Mouse (Mus musculus) kidney, postnatal 0 days (tissue): ENCODE results near the gene Jtb. TPM values are rescaled to one million over a fixed set of nuclear protein-coding genes. Genes with fewer than 3 reads are reported as not detected.

Source experiments
- ATAC-seq: fragments of 200-750 bp; cut with Nextera tagmentation; replicated peaks from 2 replicates; pipeline ENCODE4 v1.8.0; 2017; ENCODE audit warnings: low read depth, moderate number of reproducible peaks, moderate TSS enrichment, moderate library complexity; ENCODE audit not compliant: low FRiP score
- DNase-seq: peaks from one replicate; pipeline ENCODE4 v3.0.0-alpha.2; 2016; ENCODE audit warnings: low spot score
- H3K27ac ChIP-seq: fragments of 300-500 bp; sonication (generic); 2 replicates; pipeline ENCODE4 v1.5.1; 2014; ENCODE audit warnings: mild to moderate bottlenecking
- H3K27me3 ChIP-seq: fragments of 300-500 bp; sonication (generic); 2 replicates; pipeline ENCODE4 v1.6.1; 2014; ENCODE audit warnings: low read length, mixed read lengths; ENCODE audit not compliant: insufficient read depth
- H3K36me3 ChIP-seq: fragments of 300-500 bp; sonication (generic); 2 replicates; pipeline ENCODE4 v1.6.1; 2014; ENCODE audit warnings: low read length, mixed read lengths; ENCODE audit not compliant: insufficient read depth
- H3K4me1 ChIP-seq: fragments of 300-500 bp; sonication (generic); replicated peaks from 2 replicates; pipeline ENCODE4 v1.6.1; 2014; ENCODE audit warnings: antibody characterized with exemption, low read length, mixed read lengths; ENCODE audit not compliant: insufficient read depth
- H3K4me2 ChIP-seq: fragments of 300-500 bp; sonication (generic); 2 replicates; pipeline ENCODE4 v1.6.1; 2014; ENCODE audit warnings: mild to moderate bottlenecking, low read length, moderate library complexity, mixed read lengths
- H3K4me3 ChIP-seq: fragments of 300-500 bp; sonication (generic); replicated peaks from 2 replicates; pipeline ENCODE4 v1.5.1; 2014; ENCODE audit warnings: low read depth, low read length
- H3K9ac ChIP-seq: fragments of 300-500 bp; sonication (generic); 2 replicates; pipeline ENCODE4 v1.6.1; 2014; ENCODE audit warnings: low read depth, low read length
- H3K9me3 ChIP-seq: fragments of 300-500 bp; sonication (generic); replicated peaks from 2 replicates; pipeline ENCODE4 v1.6.1; 2016; ENCODE audit warnings: low read length, inconsistent platforms, mixed read lengths
- CTCF ChIP-seq: IDR thresholded peaks from 2 replicates; pipeline ENCODE4 v1.5.1; 2016; ENCODE audit warnings: antibody characterized with exemption, low read depth, mild to moderate bottlenecking, moderate library complexity
- WGBS: fragments of 180-500 bp; shearing (Covaris S2); extraction: QIAGEN DNeasy Blood & Tissue Kit; methylation state at CpG from one replicate; pipeline ENCODE4 v1.1.7; 2014; 5-methylcytosine and 5-hydroxymethylcytosine counted together
- polyA plus RNA-seq: library from polyadenylated mRNA; unstranded; fragments of >200 nt; fragmentation: Nextera tagmentation; extraction: Ambion mirVana; gene quantifications from 2 replicates; pipeline ENCODE4 v1.2.1, GENCODE M21; 2015

Gene Jtb
- polyA plus RNA-seq, 1 experiment from 2014 or later = 160 TPM

DNA sequence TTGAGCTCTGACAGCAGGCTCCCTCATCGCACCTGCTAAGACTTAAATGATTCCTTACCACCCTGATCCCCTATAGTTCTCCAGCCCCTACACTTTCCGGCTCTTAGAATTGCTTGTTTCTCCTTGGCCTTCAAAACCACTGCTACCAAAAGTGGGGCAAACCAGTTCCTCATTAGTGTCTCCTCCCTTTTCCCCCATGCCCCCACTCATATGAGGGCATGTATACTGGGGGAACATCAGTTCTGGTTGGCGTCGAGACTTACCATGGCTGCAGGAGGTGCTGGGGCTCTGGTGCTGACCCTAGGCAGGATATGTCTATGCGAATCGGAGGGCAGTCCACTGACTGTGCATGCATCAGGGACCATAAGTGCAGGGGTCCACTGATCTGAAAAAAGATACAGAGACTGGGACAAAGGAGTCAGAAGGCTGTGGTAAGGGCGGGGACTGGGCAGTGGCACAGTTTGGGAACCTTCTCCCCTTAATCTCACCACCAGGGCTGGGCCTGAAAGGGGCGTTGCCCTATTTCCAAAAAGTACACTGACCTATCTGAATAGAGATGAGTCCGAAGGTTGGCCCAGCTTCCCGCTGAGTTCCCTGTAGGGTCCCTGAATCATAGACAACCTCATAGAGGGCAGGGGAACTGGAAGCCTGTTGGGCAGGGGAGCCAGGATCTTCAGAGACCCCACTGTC lies 10.4 kb downstream of the Jtb start:
- 86% methylated on average over 10 of the region's 10 CpGs for WGBS
- H3K36me3 ChIP-seq = 0 out of 2 replicates have a peak, but pooled peaks cover 2% of the 10 kb centered on the region
- H3K27me3 ChIP-seq = no peaks in the 10 kb centered on the region
- no peak overlapping the region for H3K9ac ChIP-seq
- no peak for TF ChIP-seq CTCF
- H3K9me3 ChIP-seq = no peaks in the 10 kb centered on the region
- H3K4me3 ChIP-seq = no peak overlapping the region
- no peaks in the 10 kb centered on the region for H3K4me1 ChIP-seq
- H3K4me2 ChIP-seq = no peak overlapping the region
- DNase-seq = no peak
- H3K27ac ChIP-seq = no peak overlapping the region
- no peak for ATAC-seq

DNA sequence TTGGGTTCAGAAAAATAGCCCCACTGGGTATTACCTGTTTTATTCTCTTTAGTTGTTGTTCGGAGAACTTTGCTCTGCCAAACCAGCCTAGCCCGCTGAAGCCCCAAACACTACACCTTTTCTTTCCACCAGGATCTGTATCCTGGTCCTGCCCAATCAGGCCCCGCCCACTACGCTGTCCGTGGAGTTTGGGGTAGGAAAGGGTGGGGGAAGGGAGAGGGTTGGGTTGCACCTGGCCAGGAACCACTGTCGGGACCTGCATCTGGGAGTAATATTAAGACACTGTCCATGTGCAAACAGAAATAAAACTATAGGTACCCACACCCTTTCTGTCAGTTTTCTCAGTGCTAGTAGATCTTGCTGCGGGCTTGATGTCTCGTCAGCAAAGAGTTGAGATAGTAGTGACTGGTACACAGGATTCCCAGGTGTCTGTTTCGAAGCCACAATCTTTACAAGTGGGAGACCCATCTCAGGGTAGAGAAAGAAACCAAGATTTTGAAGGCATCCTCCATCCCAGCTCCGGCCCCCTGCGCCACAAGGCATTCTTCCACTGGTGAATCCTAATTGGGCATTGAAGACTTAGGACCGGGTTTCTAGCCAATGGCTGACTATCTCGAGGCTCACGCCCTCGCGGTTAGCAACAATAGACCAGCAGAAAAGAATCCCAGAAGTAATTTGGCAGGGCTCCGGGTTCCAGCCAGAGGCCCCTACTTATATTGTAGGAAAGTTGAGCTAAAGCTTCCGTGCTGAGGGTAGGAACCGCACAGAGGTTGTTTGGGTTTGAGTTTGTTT lies 11.8 kb downstream of the Jtb start, which contains the start of gene Creb3l4:
TSS of gene Creb3l4 (minus strand) at position 529 of the 792 bp plus-strand sequence.
- Histone ChIP-seq H3K4me3 (peak within 1 kb of the TSS; percentile 29), H3K9me3 (no peaks in the 10 kb centered on the region), H3K4me1 (0 out of 2 replicates have a peak, but pooled peaks cover 4% of the 10 kb centered on the region), H3K36me3 (no peaks in the 10 kb centered on the region), H3K27me3 (no peaks in the 10 kb centered on the region), H3K9ac (peak within 1 kb of the TSS; percentile 38; the same call in 1 of the 2 replicates), H3K4me2 (peak within 1 kb of the TSS; percentile 66), H3K27ac (peak within 1 kb of the TSS; percentile 52)
- DNase-seq (peak; percentile 91), ATAC-seq (peak; percentile 44; the same call in 1 of the 2 replicates)
- WGBS = 5% methylated on average over 19 of the region's 19 CpGs
- 0 out of 2 replicates have a peak, but pooled peaks have one; percentile 2 for TF ChIP-seq CTCF

DNA sequence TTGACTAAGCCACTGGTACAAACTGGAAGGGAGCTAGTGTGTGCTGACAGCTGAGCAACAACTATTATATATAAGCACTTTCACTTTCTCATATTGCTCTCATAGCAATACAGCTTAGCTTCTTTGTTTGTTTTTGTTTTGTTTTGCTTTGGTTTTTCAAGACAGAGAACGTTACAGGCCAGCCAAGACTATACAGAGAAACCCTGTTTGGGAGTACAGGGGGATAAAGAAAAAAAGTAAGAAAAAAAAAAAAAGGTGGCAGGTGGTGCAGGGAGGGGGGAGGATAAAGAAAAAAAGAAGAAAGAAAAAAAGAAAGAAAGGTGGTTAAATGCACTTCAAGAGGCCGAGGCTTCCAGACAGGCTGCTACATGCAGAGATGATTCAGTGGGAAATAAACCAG lies 14.0 kb downstream of the Jtb start:
- no peak for TF ChIP-seq CTCF
- H3K27ac ChIP-seq = no peak overlapping the region
- H3K4me1 ChIP-seq = 0 out of 2 replicates have a peak, but pooled peaks cover 4% of the 10 kb centered on the region
- DNase-seq = no peak
- H3K4me2 ChIP-seq = no peak overlapping the region
- no peak for ATAC-seq
- H3K9me3 ChIP-seq = no peaks in the 10 kb centered on the region
- 68% methylated on average over 2 of the region's 2 CpGs for WGBS
- no peaks in the 10 kb centered on the region for H3K36me3 ChIP-seq
- H3K9ac ChIP-seq = no peak overlapping the region
- no peak overlapping the region for H3K4me3 ChIP-seq
- no peaks in the 10 kb centered on the region for H3K27me3 ChIP-seq

DNA sequence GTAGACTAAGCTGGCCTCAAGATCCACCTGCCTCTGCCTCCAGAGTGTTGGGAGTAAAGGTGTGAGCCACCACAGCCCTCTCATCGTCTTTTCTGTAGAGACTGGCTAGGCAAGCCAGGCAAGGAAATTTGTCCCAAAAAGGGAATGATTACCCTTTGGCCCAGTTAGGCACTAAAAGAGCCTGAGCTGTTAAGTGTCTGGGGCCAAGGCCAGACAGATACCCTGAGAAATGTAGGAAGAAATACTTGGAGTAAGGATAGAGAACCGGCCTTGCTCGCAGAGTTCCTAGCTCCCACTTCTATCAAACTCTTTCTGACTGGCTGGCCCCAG lies 16.2 kb downstream of the Jtb start:
- Histone ChIP-seq H3K36me3 (peaks cover 9% of the 10 kb centered on the region; the same call in 1 of the 2 replicates), H3K9me3 (no peaks in the 10 kb centered on the region), H3K9ac (peak overlapping the region; percentile 62), H3K4me2 (peak overlapping the region; percentile 70), H3K4me1 (0 out of 2 replicates have a peak, but pooled peaks cover 4% of the 10 kb centered on the region), H3K27me3 (no peaks in the 10 kb centered on the region), H3K27ac (peak overlapping the region; percentile 97), H3K4me3 (peak overlapping the region; percentile 65)
- ATAC-seq = no peak; the same call in 1 of the 2 replicates
- no peak for DNase-seq
- WGBS = 0% methylated on average over 3 of the region's 3 CpGs
- no peak for TF ChIP-seq CTCF

DNA sequence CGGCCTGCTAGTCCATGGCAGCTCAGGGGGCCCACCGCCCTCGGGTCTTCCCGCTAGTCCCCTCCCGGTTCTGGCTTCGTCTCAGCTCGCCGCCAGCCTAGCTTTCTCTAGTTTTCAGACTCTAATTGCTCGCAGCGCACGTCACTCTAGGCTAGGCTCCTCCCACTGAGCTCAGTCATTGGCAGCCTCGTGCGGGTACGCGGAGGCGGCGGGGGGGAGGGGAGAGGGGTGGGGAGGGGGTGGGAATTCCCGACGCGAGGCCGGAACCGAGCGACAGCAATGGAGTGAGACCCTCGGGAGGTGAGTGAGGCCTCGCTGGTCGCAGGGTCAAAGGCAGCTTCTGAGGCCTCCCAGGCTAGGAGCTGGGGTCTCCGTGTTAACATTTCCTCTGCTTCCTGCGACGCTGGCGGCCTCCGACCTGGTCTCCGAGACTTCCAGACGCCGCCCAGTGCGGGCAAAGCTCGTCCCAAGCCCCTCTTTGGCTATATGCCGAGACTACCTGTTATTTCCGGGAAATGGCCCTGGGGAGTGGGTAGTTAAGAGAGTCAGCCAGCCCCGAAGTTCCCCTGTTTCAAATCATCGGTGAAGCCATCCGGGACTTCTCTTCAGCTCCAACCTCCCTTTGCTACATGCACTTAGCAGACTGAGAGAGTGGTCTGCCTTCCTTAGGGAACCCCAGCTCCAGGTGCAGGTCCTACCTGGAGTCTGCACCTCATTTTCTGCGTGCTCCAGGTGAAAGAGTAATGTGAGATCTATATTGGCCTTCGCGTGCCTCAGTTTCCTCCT lies 16.8 kb downstream of the Jtb start, which contains the start of gene Slc39a1:
TSS of gene Slc39a1 (plus strand) at position 213 of the 786 bp plus-strand sequence.
- Histone ChIP-seq H3K9me3 (no peaks in the 10 kb centered on the region), H3K36me3 (peaks cover 9% of the 10 kb centered on the region; the same call in 1 of the 2 replicates), H3K9ac (peak within 1 kb of the TSS; percentile 76), H3K4me3 (peak within 1 kb of the TSS; percentile 65), H3K4me2 (peak within 1 kb of the TSS; percentile 70), H3K27ac (peak within 1 kb of the TSS; percentile 97), H3K27me3 (no peaks in the 10 kb centered on the region), H3K4me1 (0 out of 2 replicates have a peak, but pooled peaks cover 4% of the 10 kb centered on the region)
- DNase-seq (peak; percentile 99), ATAC-seq (peak; percentile 93)
- no peak for TF ChIP-seq CTCF
- under 1% methylated on average over 42 of the region's 44 CpGs for WGBS

DNA sequence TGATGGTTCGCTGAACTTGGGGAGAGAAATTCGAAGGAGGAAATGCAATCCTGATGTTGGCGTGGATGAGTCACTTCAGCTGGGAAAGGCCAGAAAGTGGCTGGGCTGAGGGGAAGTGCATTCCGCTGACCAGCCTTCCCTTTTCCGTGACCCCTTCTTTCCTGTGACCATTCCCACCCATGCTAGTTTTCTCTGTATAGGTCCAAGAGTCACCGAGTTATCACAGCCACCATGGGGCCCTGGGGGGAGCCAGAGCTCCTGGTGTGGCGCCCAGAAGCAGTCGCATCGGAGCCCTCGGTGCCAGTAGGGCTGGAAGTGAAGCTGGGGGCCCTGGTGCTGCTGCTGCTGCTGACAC lies 17.3 kb downstream of the Jtb start:
- ATAC-seq = peak; percentile 33; the same call in 1 of the 2 replicates
- DNase-seq = peak; percentile 80
- no peak for TF ChIP-seq CTCF
- Histone ChIP-seq H3K27ac (peak overlapping the region; percentile 97), H3K4me3 (peak overlapping the region; percentile 65), H3K9me3 (no peaks in the 10 kb centered on the region), H3K9ac (peak overlapping the region; percentile 76), H3K36me3 (peaks cover 9% of the 10 kb centered on the region; the same call in 1 of the 2 replicates), H3K27me3 (no peaks in the 10 kb centered on the region), H3K4me2 (peak overlapping the region; percentile 70), H3K4me1 (0 out of 2 replicates have a peak, but pooled peaks cover 4% of the 10 kb centered on the region)
- 3% methylated on average over 10 of the region's 10 CpGs for WGBS
